Mouse (Mus musculus) hindbrain, embryonic 16.5 days (tissue): ENCODE measurements around the gene Pxmp4. TPM values are rescaled to one million over a fixed set of nuclear protein-coding genes. Genes with fewer than 3 reads are reported as not detected.

Experiments used
- ATAC-seq: fragments of 200-750 bp; cut with Nextera tagmentation; 2 replicates; pipeline ENCODE4 v1.8.0; 2017; ENCODE audit warnings: moderate TSS enrichment, moderate library complexity
- H3K27ac ChIP-seq: fragments of 300-500 bp; sonication (generic); 2 replicates; pipeline ENCODE4 v1.5.1; 2014; ENCODE audit warnings: low read depth, mild to moderate bottlenecking, control low read depth, low read length, moderate library complexity
- H3K27me3 ChIP-seq: fragments of 300-500 bp; sonication (generic); replicated peaks from 2 replicates; pipeline ENCODE4 v1.6.1; 2014; ENCODE audit warnings: low read length; ENCODE audit not compliant: control insufficient read depth, insufficient read depth
- H3K36me3 ChIP-seq: fragments of 300-500 bp; sonication (generic); 2 replicates; pipeline ENCODE4 v1.6.1; 2014; ENCODE audit warnings: mild to moderate bottlenecking, low read length, moderate library complexity, mixed read lengths; ENCODE audit not compliant: control insufficient read depth, insufficient read depth
- H3K4me1 ChIP-seq: fragments of 300-500 bp; sonication (generic); 2 replicates; pipeline ENCODE4 v1.6.1; 2014; ENCODE audit warnings: low read depth, low read length; ENCODE audit not compliant: control insufficient read depth, insufficient read depth
- H3K4me2 ChIP-seq: fragments of 300-500 bp; sonication (generic); 2 replicates; pipeline ENCODE4 v1.6.1; 2014; ENCODE audit warnings: mild to moderate bottlenecking, low read length, control low read depth, moderate library complexity
- H3K4me3 ChIP-seq: fragments of 300-500 bp; sonication (generic); 2 replicates; pipeline ENCODE4 v1.5.1; 2014; ENCODE audit warnings: mild to moderate bottlenecking, low read length, control low read depth, moderate library complexity
- H3K9ac ChIP-seq: fragments of 300-500 bp; sonication (generic); 2 replicates; pipeline ENCODE4 v1.6.1; 2014; ENCODE audit warnings: low read depth, mild to moderate bottlenecking, control low read depth, low read length, moderate library complexity
- H3K9me3 ChIP-seq: fragments of 300-500 bp; sonication (generic); 2 replicates; pipeline ENCODE4 v1.6.1; 2014; ENCODE audit warnings: mild to moderate bottlenecking, low read length, moderate library complexity; ENCODE audit not compliant: control insufficient read depth
- WGBS: fragments of 180-500 bp; shearing (Covaris S2); extraction: QIAGEN DNeasy Blood & Tissue Kit; methylation state at CpG from one replicate; pipeline ENCODE4 v1.1.7; 2014; 5-methylcytosine and 5-hydroxymethylcytosine counted together
- polyA plus RNA-seq: library from polyadenylated mRNA; unstranded; fragments of >200 nt; fragmentation: Nextera tagmentation; extraction: Ambion mirVana; gene quantifications from 2 replicates; pipeline ENCODE4 v1.2.1, GENCODE M21; 2015

Gene Pxmp4
- polyA plus RNA-seq, 1 experiment from 2014 or later = 20.6 TPM

DNA sequence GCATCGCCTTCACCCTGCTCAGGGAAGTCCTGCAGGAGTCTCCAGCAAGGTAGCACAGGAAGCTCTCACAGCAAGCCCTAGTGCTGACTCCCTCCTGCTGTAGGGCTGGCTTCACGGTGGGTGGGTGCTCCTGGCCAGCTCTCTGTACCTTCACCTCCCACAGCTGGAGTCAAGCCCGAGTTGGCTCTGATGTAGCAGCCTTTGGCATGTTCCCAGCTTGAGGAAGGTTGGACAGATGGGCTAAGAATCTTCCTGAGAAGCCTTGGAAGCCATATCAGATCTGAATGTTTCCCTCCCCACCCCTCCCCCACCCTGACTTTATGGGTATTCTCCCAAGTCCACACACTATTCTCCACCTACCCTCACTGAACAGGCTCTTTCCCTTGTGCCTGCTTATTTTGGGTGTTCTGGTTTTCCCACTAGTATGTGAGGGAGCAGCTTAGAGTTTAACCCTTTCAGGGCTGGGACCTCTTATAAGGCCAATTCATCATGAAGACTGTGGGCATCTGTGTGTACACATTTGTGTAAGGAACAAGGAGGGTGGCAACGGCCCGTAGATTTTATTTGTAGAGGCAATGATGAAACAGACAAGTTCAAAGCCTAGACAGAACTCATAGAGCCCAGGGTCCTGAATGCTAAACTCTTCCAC, 46.2 kb downstream of the Pxmp4 start:
- whole genome bisulfite sequencing = 50% methylated on average over 5 of the region's 5 CpGs
- Histone ChIP-seq H3K9ac (peak overlapping the region; percentile 3; the same call in 1 of the 2 replicates), H3K27me3 (no peaks in the 10 kb centered on the region), H3K4me2 (peak overlapping the region; percentile 83), H3K27ac (no peak overlapping the region), H3K4me3 (no peak overlapping the region), H3K4me1 (peaks cover 26% of the 10 kb centered on the region), H3K36me3 (no peaks in the 10 kb centered on the region), H3K9me3 (no peaks in the 10 kb centered on the region)
- no peak for ATAC-seq

DNA sequence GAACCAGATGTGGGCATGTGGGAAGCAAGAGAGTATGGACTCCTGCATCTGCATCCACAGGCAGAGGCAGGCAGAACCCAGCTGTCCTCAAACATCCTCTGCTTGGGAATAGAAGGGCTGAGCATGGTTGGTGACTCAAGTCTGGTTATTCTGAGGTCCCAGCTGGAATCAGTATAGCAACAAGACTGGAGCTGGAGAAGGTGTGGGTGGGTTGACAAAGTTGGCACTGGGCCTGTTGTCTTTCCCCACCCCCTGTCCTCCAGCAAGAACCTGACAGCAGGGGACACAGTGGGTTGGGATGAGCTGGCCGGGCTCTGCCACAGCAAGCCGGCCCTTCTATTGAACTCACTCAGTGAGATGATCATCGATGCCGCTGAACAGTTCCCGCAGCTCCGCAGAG, 48.3 kb downstream of the Pxmp4 start:
- Histone ChIP-seq H3K27me3 (no peaks in the 10 kb centered on the region; the same call in 1 of the 2 replicates), H3K4me1 (peaks cover 33% of the 10 kb centered on the region), H3K27ac (no peak overlapping the region), H3K9ac (no peak overlapping the region), H3K36me3 (no peaks in the 10 kb centered on the region), H3K4me2 (no peak overlapping the region), H3K4me3 (no peak overlapping the region), H3K9me3 (no peaks in the 10 kb centered on the region)
- WGBS = 64% methylated on average over 6 of the region's 6 CpGs
- no peak for ATAC-seq

GRCm38 (mm10) chr2:154552424-154552907, 51.0 kb downstream of the Pxmp4 start:
- H3K4me2 ChIP-seq = peak overlapping the region; percentile 42
- H3K27ac ChIP-seq = peak overlapping the region; percentile 65
- H3K36me3 ChIP-seq = no peaks in the 10 kb centered on the region
- peaks cover 28% of the 10 kb centered on the region for H3K4me1 ChIP-seq
- H3K9ac ChIP-seq = peak overlapping the region; percentile 29
- H3K9me3 ChIP-seq = no peaks in the 10 kb centered on the region
- no peaks in the 10 kb centered on the region; the same call in 1 of the 2 replicates for H3K27me3 ChIP-seq
- peak; percentile 73 for ATAC-seq
- no peak overlapping the region for H3K4me3 ChIP-seq
- 21% methylated on average over 27 of the region's 27 CpGs for WGBS

DNA sequence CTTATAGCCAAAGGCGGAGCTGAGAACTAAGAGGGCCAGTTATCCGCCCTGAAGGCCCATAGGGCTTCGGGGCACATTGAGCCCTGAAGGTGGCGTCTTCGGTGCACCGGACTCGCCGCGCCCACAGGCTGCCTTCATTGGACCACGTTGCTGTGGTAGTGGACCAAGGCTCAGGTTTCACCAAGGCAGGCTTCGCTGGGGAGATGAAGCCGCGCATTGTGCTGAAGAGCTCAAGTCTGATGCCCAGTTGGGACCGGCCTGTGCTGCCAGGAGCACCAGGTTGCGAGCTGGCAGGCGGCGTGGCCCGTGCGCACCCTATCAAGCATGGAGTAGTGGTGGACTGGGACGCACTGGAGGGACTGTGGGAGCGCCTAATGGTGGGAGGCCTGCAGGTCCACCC, 51.6 kb downstream of the Pxmp4 start:
- Histone ChIP-seq H3K27me3 (no peaks in the 10 kb centered on the region; the same call in 1 of the 2 replicates), H3K4me1 (peaks cover 23% of the 10 kb centered on the region), H3K4me3 (no peak overlapping the region), H3K9me3 (no peaks in the 10 kb centered on the region), H3K36me3 (no peaks in the 10 kb centered on the region), H3K9ac (peak overlapping the region; percentile 29), H3K27ac (peak overlapping the region; percentile 65; the same call in 1 of the 2 replicates), H3K4me2 (peak overlapping the region; percentile 42)
- no peak for ATAC-seq
- WGBS = 35% methylated on average over 21 of the region's 21 CpGs

DNA sequence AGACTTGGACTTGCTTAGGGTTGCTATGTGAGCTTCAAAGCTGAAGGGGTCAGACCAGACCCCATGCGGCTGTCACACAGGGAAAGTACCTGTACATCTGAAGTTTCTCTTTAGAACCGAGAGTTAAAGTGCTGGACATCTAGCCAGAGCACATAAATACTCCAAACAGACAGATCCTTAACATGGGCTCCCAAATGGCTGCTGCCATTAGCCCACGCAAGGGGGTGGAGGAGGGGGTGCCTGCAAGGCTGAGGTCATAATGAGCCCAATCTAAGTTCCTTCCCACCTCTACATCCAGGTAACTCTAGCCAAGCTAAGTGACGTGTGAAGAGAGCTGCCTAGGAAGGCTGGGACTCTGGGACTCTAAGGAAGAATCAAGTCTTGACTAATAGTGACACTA, 52.0 kb downstream of the Pxmp4 start, which contains the start of gene Actl10:
Gene Actl10 (plus strand): TSS at position 301 of the 400 bp plus-strand sequence.
- peak within 1 kb of the TSS; percentile 65 for H3K27ac ChIP-seq
- H3K36me3 ChIP-seq = no peaks in the 10 kb centered on the region
- ATAC-seq = no peak
- H3K4me3 ChIP-seq = no peak within 1 kb of the TSS
- H3K9me3 ChIP-seq = no peaks in the 10 kb centered on the region
- H3K27me3 ChIP-seq = no peaks in the 10 kb centered on the region; the same call in 1 of the 2 replicates
- peaks cover 22% of the 10 kb centered on the region for H3K4me1 ChIP-seq
- 80% methylated on average over 4 of the region's 4 CpGs for WGBS
- H3K9ac ChIP-seq = peak within 1 kb of the TSS; percentile 29
- H3K4me2 ChIP-seq = peak within 1 kb of the TSS; percentile 42

GRCm38 (mm10) chr2:154550937-154551336, 52.6 kb downstream of the Pxmp4 start:
- Histone ChIP-seq H3K4me2 (no peak overlapping the region), H3K27ac (no peak overlapping the region), H3K36me3 (0 out of 2 replicates have a peak, but pooled peaks cover under 1% of the 10 kb centered on the region), H3K9me3 (no peaks in the 10 kb centered on the region), H3K4me3 (no peak overlapping the region), H3K9ac (no peak overlapping the region), H3K27me3 (no peaks in the 10 kb centered on the region; the same call in 1 of the 2 replicates), H3K4me1 (peaks cover 22% of the 10 kb centered on the region)
- no peak for ATAC-seq
- WGBS = 67% methylated on average over 2 of the region's 2 CpGs

DNA sequence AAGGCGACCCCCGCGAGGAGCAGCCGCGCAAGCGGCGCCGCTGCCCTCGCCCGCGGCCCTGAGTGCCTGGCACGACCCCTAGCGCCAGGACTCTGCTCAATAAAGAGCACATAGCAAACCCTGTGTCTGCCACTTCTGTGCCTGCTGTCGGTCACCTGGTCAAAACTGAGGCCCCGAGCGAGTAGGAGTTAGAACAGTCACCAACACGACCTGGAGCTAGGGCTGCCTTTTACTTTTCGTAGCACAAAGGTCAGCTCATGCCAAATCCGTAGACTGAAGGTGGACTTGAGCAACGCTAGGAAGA, 53.7 kb downstream of the Pxmp4 start:
- Histone ChIP-seq H3K4me2 (peak overlapping the region; percentile 88), H3K27ac (no peak overlapping the region), H3K4me1 (peaks cover 22% of the 10 kb centered on the region), H3K36me3 (0 out of 2 replicates have a peak, but pooled peaks cover 2% of the 10 kb centered on the region), H3K9me3 (no peaks in the 10 kb centered on the region), H3K27me3 (no peaks in the 10 kb centered on the region; the same call in 1 of the 2 replicates), H3K9ac (peak overlapping the region; percentile 75), H3K4me3 (peak overlapping the region; percentile 50)
- WGBS = 17% methylated on average over 13 of the region's 20 CpGs
- ATAC-seq = no peak

DNA sequence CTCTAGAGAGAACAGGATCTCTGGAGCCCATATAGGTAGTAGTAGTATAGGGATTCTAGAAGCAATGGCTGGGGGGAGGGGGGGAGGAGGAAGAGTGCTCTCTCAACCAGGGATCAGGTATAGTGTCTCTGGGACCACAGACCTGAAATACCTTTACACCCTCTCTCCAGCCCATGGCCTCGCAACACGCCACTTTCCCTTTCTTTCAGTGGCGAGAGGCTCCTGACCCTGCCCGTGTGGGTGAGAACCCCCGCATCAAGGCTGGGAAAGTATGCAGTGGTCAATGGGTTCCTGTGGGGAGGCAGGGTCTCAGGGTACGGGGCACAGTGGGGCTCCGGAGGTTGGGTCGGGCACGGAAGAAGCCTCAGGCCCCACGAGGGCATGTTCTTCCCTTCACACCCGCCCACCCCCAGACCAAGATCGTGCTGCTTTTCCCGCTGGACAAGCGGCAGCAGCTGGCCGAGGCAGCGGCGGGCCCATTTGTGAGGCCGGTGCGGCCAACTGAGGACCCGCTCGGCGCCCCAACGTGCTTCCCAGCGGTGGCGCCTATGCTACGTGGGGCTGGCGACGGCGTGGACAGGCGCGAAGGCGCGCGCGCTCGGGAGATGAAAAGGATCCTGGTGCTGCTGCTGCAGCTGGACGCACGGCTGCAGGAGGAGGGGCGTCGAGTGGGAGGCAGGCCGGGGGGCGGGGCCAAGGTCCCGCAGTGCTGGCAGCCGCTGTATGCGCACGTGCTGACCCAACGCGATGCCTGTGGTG, 54.2 kb downstream of the Pxmp4 start:
- WGBS = 4% methylated on average over 39 of the region's 48 CpGs
- peak; percentile 76 for ATAC-seq

DNA sequence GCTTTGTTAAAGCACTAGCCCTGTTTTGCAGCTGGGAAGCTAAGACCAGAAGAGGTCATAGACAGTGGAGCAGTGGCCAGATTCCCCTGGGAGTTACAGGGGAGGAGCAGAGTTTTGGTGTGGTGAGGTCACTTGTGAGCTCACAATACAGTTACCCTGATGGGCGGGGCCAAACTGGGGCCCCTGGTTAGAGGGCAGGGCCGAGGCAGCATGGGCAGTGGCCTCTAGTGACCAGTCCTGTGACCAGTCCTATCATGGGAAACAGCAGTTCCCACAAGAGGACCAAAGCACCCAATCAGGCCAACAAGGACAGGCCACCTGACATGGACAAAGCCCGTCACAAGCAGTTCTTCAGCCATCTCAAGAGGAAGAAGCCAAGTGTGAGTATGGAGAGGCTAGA, 54.8 kb downstream of the Pxmp4 start:
- Histone ChIP-seq H3K4me3 (no peak overlapping the region), H3K27ac (no peak overlapping the region), H3K27me3 (no peaks in the 10 kb centered on the region; the same call in 1 of the 2 replicates), H3K4me1 (peaks cover 25% of the 10 kb centered on the region), H3K9ac (no peak overlapping the region), H3K4me2 (peak overlapping the region; percentile 88), H3K36me3 (0 out of 2 replicates have a peak, but pooled peaks cover 2% of the 10 kb centered on the region), H3K9me3 (no peaks in the 10 kb centered on the region)
- 52% methylated on average over 3 of the region's 3 CpGs for WGBS
- no peak for ATAC-seq

More for the DNA sequence above, 54.2 kb downstream of the Pxmp4 start:
- H3K4me3 ChIP-seq = peak overlapping the region; percentile 50
- no peaks in the 10 kb centered on the region for H3K9me3 ChIP-seq
- H3K4me1 ChIP-seq = peaks cover 23% of the 10 kb centered on the region
- 0 out of 2 replicates have a peak, but pooled peaks cover 2% of the 10 kb centered on the region for H3K36me3 ChIP-seq
- no peak overlapping the region for H3K27ac ChIP-seq
- no peaks in the 10 kb centered on the region; the same call in 1 of the 2 replicates for H3K27me3 ChIP-seq
- peak overlapping the region; percentile 88 for H3K4me2 ChIP-seq
- peak overlapping the region; percentile 75 for H3K9ac ChIP-seq
